Mouse (Mus musculus): ENCODE data around the gene Nek8.

GRCm38 (mm10) chr11:78194411-78195100 is 18.1 kb upstream of the Nek8 start:
- TF ChIP-seq CTCF (IDR thresholded peaks at IDR 0.05; ENCODE audit: low read depth), result no peak
- TF ChIP-seq EP300 (IDR thresholded peaks at IDR 0.05; ENCODE audit: low read depth), result no peak

Data from liver, embryonic 14.5 days (tissue).